Mouse (Mus musculus): ENCODE results near the gene Ninj2. TPM values are rescaled to one million over a fixed set of nuclear protein-coding genes. Genes with fewer than 3 reads are reported as not detected.

Ninj2 gene
- total and polyA plus RNA-seq, 3 experiments: 0.08 TPM; not detected in 2

GRCm38 (mm10) chr6:120211536-120211935 lies 118.4 kb downstream of the Ninj2 start:
- Histone ChIP-seq H3K4me3 (ENCODE audit: control insufficient read depth in 1 of 2, insufficient read depth in 1 of 2, low read depth in 2 of 2, low read length in 2 of 2) (no peak overlapping the region), H3K27ac (ENCODE audit: control insufficient read depth, low read depth, low read length) (no peak overlapping the region), H3K79me2 (ENCODE audit: control insufficient read depth, insufficient read depth, low read length, poor library complexity) (no peaks in the 10 kb centered on the region), H3K36me3 (ENCODE audit: control insufficient read depth in 1 of 2, insufficient read depth in 2 of 2, low read length in 2 of 2) (peaks cover 0 to 7% of the 10 kb centered on the region in 2 experiments; a peak in 2 of 4 replicates), H3K9me3 (replicated peaks; ENCODE audit: insufficient read depth, low read length) (no peaks in the 10 kb centered on the region), H3K4me1 (ENCODE audit: control insufficient read depth in 1 of 2, insufficient read depth in 2 of 2, low read length in 2 of 2) (peaks cover 0 to 20% of the 10 kb centered on the region in 2 experiments; a peak in 3 of 4 replicates), H3K27me3 (ENCODE audit: control insufficient read depth in 1 of 2, insufficient read depth in 2 of 2, low read length in 2 of 2) (no peaks in the 10 kb centered on the region), H3K9ac (ENCODE audit: control insufficient read depth, low read depth, low read length, poor library complexity, severe bottlenecking) (no peak overlapping the region)
- no peak for TF ChIP-seq HCFC1 (IDR thresholded peaks at IDR 0.05; ENCODE audit: low read depth, low read length)
- TF ChIP-seq GABPA (IDR thresholded peaks at IDR 0.05; ENCODE audit: low read depth, low read length): no peak
- no peak for TF ChIP-seq JUND (IDR thresholded peaks at IDR 0.05; ENCODE audit: low read depth, low read length)
- no peak for TF ChIP-seq MAX (IDR thresholded peaks at IDR 0.05; ENCODE audit: low read length)
- no peak for TF ChIP-seq CHD2 (IDR thresholded peaks at IDR 0.05; ENCODE audit: low read length)
- no peak for TF ChIP-seq NELFE (IDR thresholded peaks at IDR 0.05; ENCODE audit: low read depth, low read length)
- no peak for TF ChIP-seq ETS1 (IDR thresholded peaks at IDR 0.05; ENCODE audit: low read depth, low read length)
- TF ChIP-seq CHD1 (IDR thresholded peaks at IDR 0.05; ENCODE audit: low read depth, low read length): no peak
- TF ChIP-seq MYC (IDR thresholded peaks at IDR 0.05; ENCODE audit: low read depth, low read length): no peak
- no peak for TF ChIP-seq MAFK (IDR thresholded peaks at IDR 0.05; ENCODE audit: borderline replicate concordance, low read depth, low read length)
- TF ChIP-seq CTCF (IDR thresholded peaks at IDR 0.05 in 2 of 3, conservative IDR thresholded peaks at IDR 0.05 in 1 of 3; ENCODE audit: control insufficient read depth in 1 of 3, insufficient read depth in 1 of 3, low read depth in 2 of 3, low read length in 3 of 3, poor library complexity in 1 of 3, severe bottlenecking in 1 of 3): no peak
- peak; percentile 40 for DNase-seq (ENCODE audit: low read depth, low spot score)

DNA sequence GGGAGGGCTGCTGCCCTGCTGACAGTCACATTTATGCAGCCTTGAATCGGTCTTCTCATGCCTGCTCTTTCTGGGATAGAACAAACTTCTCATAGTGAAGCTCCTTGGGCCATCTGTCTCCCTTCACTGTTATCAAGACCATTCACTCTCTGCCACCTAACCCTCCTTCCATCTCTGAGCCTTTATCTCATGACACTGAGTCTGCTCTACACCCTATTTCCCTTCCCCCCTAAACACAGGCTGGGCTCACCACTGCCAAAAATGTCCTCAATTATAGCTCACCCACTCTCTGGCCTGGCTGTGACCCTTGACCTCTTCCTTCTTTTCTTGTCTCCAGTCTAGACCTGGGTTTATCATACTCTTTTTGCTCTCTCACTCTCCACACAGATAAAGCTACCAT lies 123.6 kb downstream of the Ninj2 start:
- Histone ChIP-seq H3K9ac (ENCODE audit: control insufficient read depth, low read depth, low read length, poor library complexity, severe bottlenecking) (no peak overlapping the region), H3K79me2 (ENCODE audit: control insufficient read depth, insufficient read depth, low read length, poor library complexity) (no peaks in the 10 kb centered on the region), H3K27ac (ENCODE audit: control insufficient read depth, low read depth, low read length) (peak overlapping the region; percentile 17), H3K4me3 (ENCODE audit: control insufficient read depth in 1 of 2, insufficient read depth in 1 of 2, low read depth in 2 of 2, low read length in 2 of 2) (no peak overlapping the region), H3K27me3 (ENCODE audit: control insufficient read depth in 1 of 2, insufficient read depth in 2 of 2, low read length in 2 of 2) (no peaks in the 10 kb centered on the region), H3K36me3 (ENCODE audit: control insufficient read depth in 1 of 2, insufficient read depth in 2 of 2, low read length in 2 of 2) (peaks cover 0 to 10% of the 10 kb centered on the region in 2 experiments; a peak in 2 of 4 replicates), H3K9me3 (replicated peaks; ENCODE audit: insufficient read depth, low read length) (no peaks in the 10 kb centered on the region), H3K4me1 (ENCODE audit: control insufficient read depth in 1 of 2, insufficient read depth in 2 of 2, low read length in 2 of 2) (peaks cover 2 to 26% of the 10 kb centered on the region in 2 experiments)
- DNase-seq (ENCODE audit: low read depth, low spot score): peak; percentile 83
- TF ChIP-seq TAL1 (IDR thresholded peaks at IDR 0.05; ENCODE audit: low read length) (peak; percentile 83), TCF12 (IDR thresholded peaks at IDR 0.05; ENCODE audit: low read depth, low read length) (peak; percentile 97), SMC3 (IDR thresholded peaks at IDR 0.05; ENCODE audit: low read depth, low read length) (no peak), GATA1 (IDR thresholded peaks at IDR 0.05; ENCODE audit: low read depth, low read length) (peak; percentile 93), NELFE (IDR thresholded peaks at IDR 0.05; ENCODE audit: low read depth, low read length) (no peak), CHD1 (IDR thresholded peaks at IDR 0.05; ENCODE audit: low read depth, low read length) (no peak), SIN3A (IDR thresholded peaks at IDR 0.05; ENCODE audit: low read length) (peak; percentile 57), EP300 (IDR thresholded peaks at IDR 0.05; ENCODE audit: low read depth in 1 of 2, low read length in 2 of 2) (peak; percentile 91 to 94), MYC (IDR thresholded peaks at IDR 0.05; ENCODE audit: low read depth, low read length) (peak; percentile 44; the same call in 1 of the 2 replicates), MXI1 (IDR thresholded peaks at IDR 0.05; ENCODE audit: low read depth, low read length) (peak; percentile 54; the same call in 1 of the 2 replicates), TBP (IDR thresholded peaks at IDR 0.05; ENCODE audit: low read depth, low read length) (peak; percentile 53; the same call in 1 of the 2 replicates), ETS1 (IDR thresholded peaks at IDR 0.05; ENCODE audit: low read depth, low read length) (peak; percentile 78), BHLHE40 (IDR thresholded peaks at IDR 0.05; ENCODE audit: borderline replicate concordance, low read depth, low read length) (peak; percentile 53; the same call in 1 of the 2 replicates), ZC3H11A (IDR thresholded peaks at IDR 0.05; ENCODE audit: low read depth, low read length) (no peak), CHD2 (IDR thresholded peaks at IDR 0.05; ENCODE audit: low read length) (peak; percentile 45; the same call in 1 of the 2 replicates), RCOR1 (IDR thresholded peaks at IDR 0.05; ENCODE audit: low read depth, low read length) (peak; percentile 84), POLR2AphosphoS5 (IDR thresholded peaks at IDR 0.05; ENCODE audit: borderline replicate concordance, low read depth, low read length) (no peak), MAZ (IDR thresholded peaks at IDR 0.05; ENCODE audit: low read depth, low read length) (no peak), NRF1 (IDR thresholded peaks at IDR 0.05; ENCODE audit: insufficient read depth, low read depth, low read length, poor library complexity, severe bottlenecking) (no peak), ZKSCAN1 (IDR thresholded peaks at IDR 0.05; ENCODE audit: low read depth, low read length) (no peak), ELF1 (IDR thresholded peaks at IDR 0.05; ENCODE audit: low read depth, low read length) (0 out of 2 replicates have a peak, but pooled peaks have one; percentile 16)

All from MEL (cell line).